9 mouse cellular contexts compared by ENCODE assay signal in the genomic region with DNA sequence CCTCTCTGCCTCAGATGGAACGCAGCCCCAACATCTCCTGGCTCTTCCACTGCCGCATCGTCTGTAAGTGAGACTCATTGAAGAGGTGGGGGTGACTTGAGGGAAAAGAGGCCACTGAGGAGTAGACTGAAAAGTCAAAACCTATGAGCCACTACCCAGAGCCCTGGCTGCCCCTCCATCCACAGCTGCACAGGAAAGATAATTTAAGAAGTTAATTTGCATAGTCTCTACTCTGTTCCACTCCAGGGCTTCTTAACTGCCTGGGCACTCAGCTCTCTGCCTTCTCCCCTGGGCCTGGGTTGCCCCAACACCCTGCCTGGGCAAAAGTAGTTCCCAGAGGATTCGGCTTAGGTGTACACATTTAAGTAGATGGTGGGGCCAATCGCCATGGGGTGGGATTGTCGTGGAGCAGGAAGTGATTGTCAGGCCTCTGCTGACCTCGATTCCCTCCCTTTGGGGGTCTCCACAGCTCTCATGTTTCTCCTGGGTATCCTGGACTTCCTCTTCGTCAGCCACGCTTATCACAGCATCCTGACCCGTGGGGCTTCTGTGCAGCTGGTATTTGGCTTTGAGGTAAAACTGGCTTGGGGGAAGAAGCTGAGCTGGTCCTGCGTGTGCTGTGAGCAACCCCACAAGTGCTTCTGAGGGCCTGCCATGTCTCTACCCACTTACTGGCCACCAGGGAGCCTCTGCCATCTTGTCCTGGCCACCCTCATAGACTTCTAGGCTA. TPM values are rescaled to one million over a fixed set of nuclear protein-coding genes. Genes with fewer than 3 reads are reported as not detected.
DNase-seq lines count a peak whose midpoint lies in the region; ATAC-seq and TF ChIP-seq lines count a peak whose summit lies in the region.
"Had no signal": no experiment of that assay in that cellular context is flagged by ENCODE, and none has a peak within 500 bp of the region (broad histone marks: within the 10 kb centered on the region; RNA-seq: fewer than 3 reads in every experiment).

No protein-coding gene starts in this region.

- DNase-seq in hindbrain, embryonic 10.5 days (ENCODE audit: low spot score) = no peak
- DNase-seq in testis, postnatal 14 days (ENCODE audit: low spot score) = no peak
- no peak for DNase-seq in right cerebral cortex, postnatal 25 days
- no peak for DNase-seq in T-cell, adult 2 months (ENCODE audit: low spot score)
- DNase-seq: heart, adult 2 months; lung, adult 18-20 months had no signal

- TF ChIP-seq CTCF in testis, adult 2 months (IDR thresholded peaks at IDR 0.05; ENCODE audit: control insufficient read depth, insufficient read depth, insufficient replicate concordance, low read depth, low read length) = peak; percentile 4; the same call in 1 of the 2 replicates

- no peak overlapping the region for H3K9ac ChIP-seq in hindbrain, embryonic 16.5 days (ENCODE audit: low read depth, low read length)
- peak overlapping the region; percentile 94 for H3K9ac ChIP-seq in liver, embryonic 12.5 days

- no peak overlapping the region for H3K4me2 ChIP-seq in hindbrain, embryonic 16.5 days (ENCODE audit: low read length)
- H3K4me2 ChIP-seq in liver, embryonic 12.5 days = peak overlapping the region; percentile 99

- no peak overlapping the region for H3K27ac ChIP-seq in hindbrain, embryonic 10.5 days
- no peak overlapping the region for H3K27ac ChIP-seq in hindbrain, embryonic 16.5 days (ENCODE audit: low read depth, low read length)
- no peak overlapping the region for H3K27ac ChIP-seq in testis, adult 2 months (ENCODE audit: control insufficient read depth, insufficient read depth, low read depth, low read length)
- H3K27ac ChIP-seq in liver, embryonic 12.5 days = peak overlapping the region; percentile 99
- H3K27ac ChIP-seq: heart, adult 2 months had no signal

- H3K27me3 ChIP-seq in hindbrain, embryonic 10.5 days (ENCODE audit: insufficient read depth, poor library complexity, severe bottlenecking) = no peaks in the 10 kb centered on the region
- H3K27me3 ChIP-seq in hindbrain, embryonic 16.5 days (replicated peaks; ENCODE audit: control insufficient read depth, insufficient read depth, low read length) = no peaks in the 10 kb centered on the region
- H3K27me3 ChIP-seq in testis, adult 2 months (ENCODE audit: control insufficient read depth, insufficient read depth, low read length) = no peaks in the 10 kb centered on the region
- no peaks in the 10 kb centered on the region for H3K27me3 ChIP-seq in liver, embryonic 12.5 days (replicated peaks)

- H3K4me1 ChIP-seq in hindbrain, embryonic 10.5 days (replicated peaks) = peaks cover 29% of the 10 kb centered on the region
- H3K4me1 ChIP-seq in hindbrain, embryonic 16.5 days (ENCODE audit: control insufficient read depth, insufficient read depth, low read depth, low read length) = peaks cover 21% of the 10 kb centered on the region
- peaks cover 5% of the 10 kb centered on the region for H3K4me1 ChIP-seq in testis, adult 2 months (ENCODE audit: control insufficient read depth, insufficient read depth, low read length)
- H3K4me1 ChIP-seq in liver, embryonic 12.5 days = peaks cover 55% of the 10 kb centered on the region

- peak overlapping the region; percentile 92; the same call in 1 of the 2 replicates for H3K4me3 ChIP-seq in hindbrain, embryonic 10.5 days
- H3K4me3 ChIP-seq in hindbrain, embryonic 16.5 days (ENCODE audit: low read length) = no peak overlapping the region
- no peak overlapping the region for H3K4me3 ChIP-seq in testis, adult 2 months (ENCODE audit: control insufficient read depth, low read depth, low read length)
- H3K4me3 ChIP-seq in liver, embryonic 12.5 days = peak overlapping the region; percentile 97
- H3K4me3 ChIP-seq: heart, adult 2 months had no signal

- no peak for TF ChIP-seq POLR2A in testis, adult 2 months (IDR thresholded peaks at IDR 0.05; ENCODE audit: control insufficient read depth, low read depth, low read length)

- no peaks in the 10 kb centered on the region for H3K9me3 ChIP-seq in hindbrain, embryonic 10.5 days
- no peaks in the 10 kb centered on the region for H3K9me3 ChIP-seq in hindbrain, embryonic 16.5 days (ENCODE audit: control insufficient read depth, low read length)
- H3K9me3 ChIP-seq in liver, embryonic 12.5 days (replicated peaks) = no peaks in the 10 kb centered on the region

- 92% methylated on average over 11 of the region's 11 CpGs for WGBS in hindbrain, embryonic 10.5 days
- 87% methylated on average over 11 of the region's 11 CpGs for WGBS in hindbrain, embryonic 16.5 days
- WGBS in liver, embryonic 12.5 days (ENCODE audit: insufficient replicate concordance) = 54% methylated on average over 11 of the region's 11 CpGs

- ATAC-seq in hindbrain, embryonic 16.5 days = no peak
- no peak for ATAC-seq in liver, embryonic 12.5 days

- peaks cover 65% of the 10 kb centered on the region for H3K36me3 ChIP-seq in hindbrain, embryonic 10.5 days
- H3K36me3 ChIP-seq in hindbrain, embryonic 16.5 days (ENCODE audit: control insufficient read depth, insufficient read depth, low read length) = peaks cover 47% of the 10 kb centered on the region
- H3K36me3 ChIP-seq in testis, adult 2 months (ENCODE audit: control insufficient read depth, insufficient read depth, low read length) = peaks cover 2% of the 10 kb centered on the region
- peaks cover 64% of the 10 kb centered on the region for H3K36me3 ChIP-seq in liver, embryonic 12.5 days

RNA-seq across cellular contexts. Expression of a gene that starts 2.5 kb away (rescaled TPM):
- 37.0 and 39.2 TPM in 2 replicates for polyA plus RNA-seq in hindbrain, embryonic 10.5 days (2016; fragmentation: Nextera tagmentation; extraction: Ambion mirVana)
- 29.0 and 38.4 TPM in 2 replicates for polyA plus RNA-seq in hindbrain, embryonic 16.5 days (2015; fragmentation: Nextera tagmentation; extraction: Ambion mirVana)
- polyA plus RNA-seq in testis, adult 2 months (2012; rRNA removed) = 30.5 and 33.3 TPM in 2 replicates
- polyA plus RNA-seq in liver, embryonic 12.5 days (2016; fragmentation: Nextera tagmentation; extraction: Ambion mirVana) = 17.4 and 19.4 TPM in 2 replicates

RNA-seq across cellular contexts. Expression of a gene that starts 8.7 kb away (rescaled TPM):
- 77.8 and 81.7 TPM in 2 replicates for polyA plus RNA-seq in hindbrain, embryonic 10.5 days (2016; fragmentation: Nextera tagmentation; extraction: Ambion mirVana)
- polyA plus RNA-seq in hindbrain, embryonic 16.5 days (2015; fragmentation: Nextera tagmentation; extraction: Ambion mirVana) = 62.4 and 68.8 TPM in 2 replicates
- polyA plus RNA-seq in testis, adult 2 months (2012; rRNA removed) = 9.5 and 9.8 TPM in 2 replicates
- 58.0 and 62.7 TPM in 2 replicates for polyA plus RNA-seq in liver, embryonic 12.5 days (2016; fragmentation: Nextera tagmentation; extraction: Ambion mirVana)

RNA-seq across cellular contexts. Expression of a gene that starts 8.8 kb away (rescaled TPM):
- polyA plus RNA-seq in hindbrain, embryonic 10.5 days (2016; fragmentation: Nextera tagmentation; extraction: Ambion mirVana) = 764 and 815 TPM in 2 replicates
- polyA plus RNA-seq in hindbrain, embryonic 16.5 days (2015; fragmentation: Nextera tagmentation; extraction: Ambion mirVana) = 471 and 479 TPM in 2 replicates
- polyA plus RNA-seq in testis, adult 2 months (2012; rRNA removed) = 605 and 748 TPM in 2 replicates
- polyA plus RNA-seq in liver, embryonic 12.5 days (2016; fragmentation: Nextera tagmentation; extraction: Ambion mirVana) = 699 and 700 TPM in 2 replicates

RNA-seq across cellular contexts. Expression of a gene that starts 12.1 kb away (rescaled TPM):
- 38.3 and 41.9 TPM in 2 replicates for polyA plus RNA-seq in hindbrain, embryonic 10.5 days (2016; fragmentation: Nextera tagmentation; extraction: Ambion mirVana)
- polyA plus RNA-seq in hindbrain, embryonic 16.5 days (2015; fragmentation: Nextera tagmentation; extraction: Ambion mirVana) = 31.5 and 35.2 TPM in 2 replicates
- 742 and 891 TPM in 2 replicates for polyA plus RNA-seq in testis, adult 2 months (2012; rRNA removed)
- polyA plus RNA-seq in liver, embryonic 12.5 days (2016; fragmentation: Nextera tagmentation; extraction: Ambion mirVana) = 31.1 and 31.8 TPM in 2 replicates

RNA-seq across cellular contexts. Expression of a gene that starts 19.3 kb away (rescaled TPM):
- 37.2 and 41.3 TPM in 2 replicates for polyA plus RNA-seq in hindbrain, embryonic 10.5 days (2016; fragmentation: Nextera tagmentation; extraction: Ambion mirVana)
- polyA plus RNA-seq in hindbrain, embryonic 16.5 days (2015; fragmentation: Nextera tagmentation; extraction: Ambion mirVana) = 61.3 and 64.6 TPM in 2 replicates
- 26.0 and 26.5 TPM in 2 replicates for polyA plus RNA-seq in testis, adult 2 months (2012; rRNA removed)
- 30.0 and 31.4 TPM in 2 replicates for polyA plus RNA-seq in liver, embryonic 12.5 days (2016; fragmentation: Nextera tagmentation; extraction: Ambion mirVana)

Comparison
In these comparisons a context has a peak if more than half of its experiments do, and no peak if none do; other contexts are left out.
1. H3K4me3 ChIP-seq: peak in hindbrain, embryonic 10.5 days (single experiment) and liver, embryonic 12.5 days (single experiment); none in hindbrain, embryonic 16.5 days (single experiment) and testis, adult 2 months (single experiment).